Mouse (Mus musculus) cerebellum, postnatal 14 days (tissue): ENCODE data around the gene Zfp991.
"Not testable (repeated sequence)": the region's sequence is repeated elsewhere in the genome, so short reads cannot be mapped to it uniquely, and the experiment has no call there.

Experiments used
- DNase-seq, 2 experiments: peaks; one replicate each; pipeline ENCODE4 v3.0.0; 2021; ENCODE audit warnings: mixed read lengths in 2 of 2

The Zfp991 gene

DNA sequence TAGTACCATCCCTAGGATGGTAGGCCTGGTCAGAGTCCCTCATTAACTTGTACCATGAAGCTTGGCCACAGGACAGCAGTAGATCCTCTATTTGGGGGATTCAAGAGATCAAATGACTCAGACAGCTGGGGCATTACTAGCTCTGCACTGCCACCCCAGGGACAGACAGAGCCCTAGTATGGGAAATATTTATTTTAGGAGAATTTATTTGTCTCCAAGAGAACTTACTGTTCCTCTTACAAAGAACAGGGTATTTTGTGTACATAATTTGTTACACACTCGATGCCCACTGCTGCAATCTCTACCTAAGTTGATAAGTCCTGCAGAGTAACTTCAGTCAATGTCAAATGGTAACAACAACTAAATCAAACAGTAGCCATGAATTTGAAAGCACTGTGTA, 55.0 kb downstream of the Zfp991 start:
- DNase-seq: not testable (repeated sequence)

DNA sequence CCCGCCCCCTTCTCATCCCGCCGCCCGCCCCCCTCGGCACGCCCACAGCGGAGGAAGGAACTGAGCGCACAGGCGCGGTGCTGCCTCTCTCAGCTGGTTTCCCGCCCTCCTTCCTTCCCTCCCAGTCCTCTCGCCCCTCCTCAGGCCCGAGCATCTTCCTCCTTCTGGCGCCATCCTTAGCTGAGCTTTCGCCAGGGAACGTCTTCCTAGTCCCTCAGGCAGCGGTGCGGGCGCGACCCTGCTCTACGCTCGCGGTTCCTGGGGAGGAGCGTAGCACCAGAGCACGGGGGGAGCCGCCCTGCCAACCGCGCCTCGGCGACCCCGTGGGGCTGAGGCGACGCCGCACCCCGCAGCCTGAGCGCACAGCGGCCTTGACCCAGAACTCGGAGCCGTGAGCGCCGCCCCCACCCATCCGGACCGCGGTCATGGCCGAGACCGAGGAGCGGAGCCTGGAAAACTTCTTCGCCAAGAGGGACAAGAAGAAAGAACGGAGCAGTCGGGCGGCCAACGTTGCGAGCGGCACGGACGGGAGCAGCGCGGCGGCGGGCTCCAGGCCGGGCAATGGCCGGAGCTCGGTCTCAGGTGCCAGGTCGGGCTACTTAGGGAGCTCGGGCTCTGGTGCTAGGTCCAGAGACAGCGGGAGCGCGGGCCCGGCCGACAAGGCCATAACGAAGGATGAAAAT, 55.6 kb downstream of the Zfp991 start:
- not testable (repeated sequence) for DNase-seq

DNA sequence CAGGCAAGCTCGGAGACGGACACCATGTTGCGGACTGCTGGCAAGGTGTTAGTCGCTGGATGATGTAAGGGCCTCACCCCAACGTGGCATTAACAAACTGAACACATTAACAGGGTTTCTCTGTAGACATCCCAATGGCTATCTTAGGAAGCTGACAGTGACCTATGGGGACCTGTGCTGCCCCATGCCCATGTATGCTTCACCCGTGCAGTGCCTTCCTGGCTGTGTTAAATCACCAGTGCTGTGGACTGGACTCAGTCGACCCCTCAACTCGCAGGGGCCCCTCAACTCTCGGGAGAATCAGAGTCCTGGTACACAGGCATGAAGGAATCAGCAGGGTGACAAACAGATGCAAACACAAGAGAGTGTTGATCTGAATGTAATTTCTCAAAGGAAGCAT, 63.3 kb downstream of the Zfp991 start:
- not testable (repeated sequence) for DNase-seq

DNA sequence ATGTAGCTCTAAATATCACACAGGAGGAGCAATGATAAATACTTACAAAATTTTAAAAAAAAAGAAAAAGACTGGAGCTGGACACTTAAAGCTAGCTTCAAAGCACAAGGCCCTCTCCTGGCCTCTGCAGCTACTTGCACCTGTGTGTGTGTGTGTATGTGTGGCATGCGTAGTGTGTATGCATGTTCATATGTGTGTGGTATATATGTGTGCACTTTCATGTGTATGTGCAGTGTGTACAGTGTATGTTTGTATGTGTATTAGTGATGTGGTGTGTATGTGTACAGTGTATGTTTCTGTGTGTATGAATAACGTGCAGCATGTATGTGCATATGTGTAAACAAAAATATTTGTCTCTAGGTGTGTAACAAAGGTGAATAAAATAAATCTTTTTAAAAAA, 65.4 kb downstream of the Zfp991 start:
- not testable (repeated sequence) for DNase-seq

DNA sequence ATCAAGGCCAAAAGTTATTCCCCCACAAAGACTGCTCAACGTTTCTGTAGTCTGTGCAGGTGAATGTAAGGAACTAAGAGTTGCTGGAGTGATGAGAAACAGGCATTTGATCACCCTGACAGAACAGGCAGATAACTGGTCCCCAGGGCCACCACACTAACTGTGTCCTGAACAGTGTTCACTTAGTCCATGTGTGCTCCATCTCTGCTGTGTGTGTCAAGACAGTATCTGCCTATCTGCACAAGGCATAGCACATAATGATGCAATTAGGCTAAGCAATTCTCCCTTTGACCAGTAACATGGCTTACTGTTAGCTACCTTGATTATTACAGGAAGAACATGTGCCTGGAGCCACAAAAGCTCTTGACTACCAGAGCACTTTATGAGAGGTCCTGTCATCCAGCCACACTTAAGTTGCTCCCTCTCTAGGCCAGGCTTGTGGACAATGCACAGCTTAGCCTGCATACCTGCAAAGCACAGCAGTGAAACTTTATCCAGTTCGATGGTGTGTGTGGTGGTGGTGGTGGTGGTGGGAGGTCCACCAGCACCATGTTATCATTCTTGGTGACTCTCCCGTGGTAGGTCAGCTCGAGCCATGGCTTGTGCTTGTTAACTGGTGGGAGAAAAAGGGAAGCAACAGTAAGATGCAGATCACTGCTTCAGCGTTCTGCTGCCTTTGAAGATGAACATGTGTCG, 67.4 kb downstream of the Zfp991 start:
- not testable (repeated sequence) for DNase-seq

DNA sequence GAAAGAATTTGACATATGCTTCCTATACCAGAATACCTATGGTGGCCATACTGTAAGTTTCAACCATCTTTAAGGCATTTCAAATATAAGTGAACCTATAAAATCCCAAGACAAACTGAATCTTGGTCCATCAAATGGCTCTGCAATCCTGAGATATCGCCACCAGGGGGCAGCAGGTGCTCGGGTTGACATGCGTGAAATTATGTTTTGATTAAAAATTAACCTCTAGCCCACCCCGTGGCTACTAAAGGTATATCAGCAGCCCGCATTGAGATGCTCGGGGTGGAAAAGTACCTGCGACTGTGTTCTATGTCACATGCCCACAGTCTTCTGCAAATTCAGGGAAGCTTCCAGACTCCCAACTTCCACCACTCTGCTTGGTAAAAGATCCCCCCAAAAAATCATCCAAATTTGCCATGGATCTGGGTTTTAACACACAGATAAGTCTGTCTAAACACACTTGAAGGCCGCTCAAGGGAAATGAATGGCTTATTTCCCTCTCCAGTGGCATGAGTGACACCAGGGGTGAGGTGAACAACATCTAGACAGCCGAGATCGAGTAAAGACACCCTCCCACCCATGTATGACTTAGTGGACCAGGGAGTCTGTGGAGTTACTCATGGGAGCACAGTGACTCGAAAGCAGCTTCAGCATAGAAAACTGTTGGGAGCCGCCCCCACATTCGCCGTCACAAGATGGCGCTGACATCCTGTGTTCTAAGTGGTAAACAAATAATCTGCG, 70.3 kb downstream of the Zfp991 start:
- DNase-seq: not testable (repeated sequence)

DNA sequence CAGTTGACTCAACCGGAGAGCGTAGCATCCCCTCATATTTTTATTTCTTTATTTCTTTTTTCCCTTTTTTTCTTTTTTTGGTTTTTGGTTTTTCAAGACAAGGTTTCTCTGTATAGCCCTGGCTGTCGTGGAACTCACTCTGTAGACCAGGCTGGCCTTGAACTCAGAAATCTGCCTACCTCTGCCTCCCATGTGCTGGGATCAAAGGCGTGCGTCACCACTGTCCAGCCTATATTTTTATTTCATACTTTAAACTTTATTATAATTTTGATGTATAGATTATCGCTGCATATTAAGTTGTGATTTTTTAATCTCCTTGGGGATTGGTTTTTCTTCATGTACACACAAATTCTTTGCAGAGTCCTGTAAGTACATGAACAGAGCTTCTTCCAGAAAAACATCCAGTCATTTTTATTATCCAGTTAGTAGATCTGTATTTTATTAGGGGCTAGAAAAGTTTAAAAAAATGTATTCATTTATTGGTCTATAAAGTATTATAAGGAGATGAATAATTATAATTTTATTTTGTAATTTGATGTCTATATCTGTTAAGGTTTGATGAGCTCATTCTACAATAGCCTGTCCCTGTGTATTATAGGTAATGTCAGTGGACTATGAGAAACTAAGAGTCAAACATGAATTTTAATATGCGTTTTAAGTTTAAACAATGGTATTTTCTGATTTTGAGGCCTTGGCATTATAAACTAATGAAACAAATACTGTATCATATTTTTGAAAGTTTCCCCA, 80.5 kb downstream of the Zfp991 start:
- not testable (repeated sequence) for DNase-seq

DNA sequence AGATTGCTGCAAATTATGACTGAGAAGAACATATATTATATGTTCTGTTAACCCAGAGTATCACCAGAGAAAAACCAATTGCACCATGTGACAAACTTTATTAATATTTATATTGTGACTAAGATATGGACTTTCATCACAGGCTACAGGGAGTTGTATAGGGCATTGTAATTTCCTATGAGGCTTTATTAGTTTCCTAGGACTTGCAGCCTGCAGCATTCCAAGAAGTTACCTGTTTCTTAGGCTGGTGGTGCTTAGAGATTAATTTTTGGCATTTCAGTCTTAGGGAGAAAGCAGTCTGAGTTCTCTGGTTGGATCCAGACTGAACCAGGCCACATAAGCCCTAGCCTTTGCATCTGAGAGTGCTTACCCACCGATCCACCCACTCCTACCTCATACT, 82.4 kb downstream of the Zfp991 start:
- DNase-seq: not testable (repeated sequence)

DNA sequence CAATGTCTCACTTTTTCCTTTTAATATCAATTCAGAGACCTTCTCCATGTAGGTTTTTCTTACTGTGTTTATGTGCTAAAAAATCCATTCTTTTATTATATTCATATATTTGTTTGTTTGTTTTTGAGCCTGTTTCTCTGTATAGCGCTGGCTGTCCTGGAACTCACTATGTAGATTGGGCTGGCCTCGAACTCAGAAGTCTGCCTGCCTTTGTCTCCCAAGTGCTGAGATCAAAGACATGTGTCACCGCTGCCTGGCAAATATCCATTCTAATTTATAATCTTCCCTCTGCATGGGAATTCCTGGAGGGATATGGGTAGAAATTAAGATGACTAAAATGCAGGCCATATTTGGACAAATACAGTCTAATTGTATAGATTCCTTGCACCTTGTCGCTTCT, 85.8 kb downstream of the Zfp991 start:
- not testable (repeated sequence) for DNase-seq

DNA sequence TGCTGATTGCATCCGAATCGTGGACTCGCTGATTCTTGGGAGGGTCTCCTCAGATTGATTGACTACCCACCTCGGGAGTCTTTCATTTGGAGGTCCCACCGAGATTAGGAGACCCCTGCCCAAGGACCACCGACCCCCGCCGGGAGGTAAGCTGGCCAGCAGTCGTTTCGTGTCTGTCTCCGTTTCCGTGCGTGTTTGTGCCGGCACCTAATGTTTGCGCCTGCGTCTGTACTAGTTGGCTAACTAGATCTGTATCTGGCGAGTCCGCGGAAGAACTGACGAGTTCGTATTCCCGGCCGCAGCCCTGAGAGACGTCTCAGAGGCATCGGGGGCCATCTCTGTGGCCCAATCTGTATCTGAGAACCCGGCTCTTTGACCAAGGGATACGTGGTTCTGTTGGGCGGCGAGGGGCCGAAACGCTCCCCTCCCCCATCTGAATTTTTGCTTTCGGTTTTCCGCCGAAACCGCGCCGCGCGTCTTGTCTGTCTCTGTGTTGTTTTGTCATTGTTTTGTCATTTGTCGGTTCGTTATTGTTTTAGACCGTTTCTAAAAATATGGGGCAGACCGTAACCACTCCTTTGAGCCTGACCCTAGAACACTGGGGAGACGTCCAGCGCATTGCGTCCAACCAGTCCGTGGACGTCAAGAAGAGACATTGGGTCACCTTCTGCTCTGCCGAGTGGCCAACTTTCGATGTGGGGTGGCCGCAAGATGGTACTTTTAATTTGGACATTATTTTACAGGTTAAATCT, 87.7 kb downstream of the Zfp991 start:
- DNase-seq: peak; percentile 29 to 35

DNA sequence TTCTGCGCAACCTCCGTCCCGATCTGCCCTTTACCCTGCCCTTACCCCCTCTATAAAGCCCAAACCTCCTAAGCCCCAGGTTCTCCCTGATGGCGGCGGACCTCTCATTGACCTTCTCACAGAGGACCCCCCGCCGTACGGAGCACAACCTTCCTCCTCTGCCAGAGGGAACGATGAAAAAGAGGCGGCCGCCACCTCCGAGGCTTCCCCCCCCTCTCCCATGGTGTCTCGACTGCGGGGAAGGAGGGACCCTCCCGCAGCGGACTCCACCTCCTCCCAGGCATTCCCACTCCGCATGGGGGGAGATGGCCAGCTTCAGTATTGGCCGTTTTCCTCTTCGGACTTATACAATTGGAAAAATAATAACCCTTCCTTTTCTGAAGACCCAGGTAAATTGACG, 88.4 kb downstream of the Zfp991 start:
- DNase-seq: peak; percentile 13 to 24

DNA sequence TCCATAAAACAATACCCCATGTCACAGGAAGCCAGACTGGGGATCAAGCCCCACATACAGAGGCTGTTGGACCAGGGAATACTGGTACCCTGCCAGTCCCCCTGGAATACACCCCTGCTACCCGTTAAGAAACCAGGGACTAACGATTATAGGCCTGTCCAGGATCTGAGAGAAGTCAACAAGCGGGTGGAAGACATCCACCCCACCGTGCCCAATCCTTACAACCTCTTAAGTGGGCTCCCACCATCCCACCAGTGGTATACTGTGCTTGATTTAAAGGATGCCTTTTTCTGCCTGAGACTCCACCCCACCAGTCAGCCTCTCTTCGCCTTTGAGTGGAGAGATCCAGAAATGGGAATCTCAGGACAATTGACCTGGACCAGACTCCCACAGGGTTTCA, 90.2 kb downstream of the Zfp991 start:
- DNase-seq: peak; percentile 12 to 22

DNA sequence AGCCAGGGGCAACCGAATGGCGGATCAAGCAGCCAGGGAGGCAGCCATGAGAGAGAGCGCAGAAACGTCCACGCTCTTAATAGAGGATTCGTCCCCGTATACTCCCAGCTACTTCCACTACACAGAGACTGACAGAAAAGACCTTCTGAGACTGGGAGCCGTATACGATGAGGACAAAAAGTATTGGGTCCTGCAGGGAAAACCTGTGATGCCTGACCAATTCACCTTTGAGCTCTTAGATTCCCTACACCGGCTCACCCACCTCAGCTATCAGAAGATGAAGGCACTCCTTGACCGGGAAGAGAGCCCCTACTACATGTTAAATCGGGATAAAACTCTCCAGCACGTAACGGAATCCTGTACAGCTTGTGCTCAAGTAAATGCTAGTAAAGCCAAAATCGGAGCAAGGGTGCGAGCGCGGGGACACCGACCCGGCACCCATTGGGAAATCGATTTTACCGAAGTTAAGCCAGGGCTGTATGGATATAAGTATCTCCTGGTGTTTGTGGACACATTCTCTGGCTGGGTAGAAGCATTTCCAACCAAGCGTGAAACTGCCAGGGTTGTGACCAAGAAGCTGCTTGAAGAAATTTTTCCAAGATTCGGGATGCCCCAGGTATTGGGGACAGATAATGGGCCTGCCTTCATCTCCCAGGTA, 92.1 kb downstream of the Zfp991 start:
- DNase-seq: peak in 1 of 2 experiments; percentile 17

DNA sequence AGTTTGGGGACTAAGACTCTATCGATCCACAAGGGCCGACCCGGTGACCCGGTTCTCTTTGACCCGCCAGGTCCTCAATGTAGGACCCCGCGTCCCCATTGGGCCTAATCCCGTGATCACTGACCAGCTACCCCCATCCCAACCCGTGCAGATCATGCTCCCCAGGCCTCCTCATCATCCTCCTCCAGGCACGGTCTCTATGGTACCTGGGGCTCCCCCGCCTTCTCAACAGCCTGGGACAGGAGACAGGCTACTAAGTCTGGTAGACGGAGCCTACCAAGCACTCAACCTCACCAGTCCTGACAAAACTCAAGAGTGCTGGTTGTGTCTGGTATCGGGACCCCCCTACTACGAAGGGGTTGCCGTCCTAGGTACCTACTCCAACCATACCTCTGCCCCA, 93.8 kb downstream of the Zfp991 start:
- not testable (repeated sequence) for DNase-seq

DNA sequence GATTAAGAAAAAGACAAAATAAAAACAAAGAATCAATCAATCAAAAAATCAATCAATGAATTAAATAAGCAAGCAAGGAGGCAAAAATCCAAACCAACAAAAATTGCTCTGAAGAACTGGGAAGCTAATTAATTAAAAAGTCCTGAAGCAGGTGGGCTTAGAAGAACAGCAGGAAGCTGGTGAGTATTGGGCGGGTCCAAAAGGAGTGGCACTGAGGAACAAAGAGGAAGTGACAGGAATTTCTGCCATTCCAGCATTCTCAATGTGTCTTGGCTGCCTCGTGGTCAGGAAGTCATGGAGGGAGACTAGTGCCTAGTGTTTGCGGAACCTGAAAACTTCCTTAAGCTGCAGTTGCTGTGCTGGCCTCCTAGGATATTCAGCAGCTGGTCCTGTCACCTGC, 98.2 kb downstream of the Zfp991 start:
- DNase-seq: not testable (repeated sequence)
